Mouse (Mus musculus): ENCODE results near the gene Dcaf4.

The Dcaf4 gene

GRCm38 (mm10) chr12:83496336-83496735 lies 23.9 kb upstream of the Dcaf4 start:
- no peak for DNase-seq (ENCODE audit: low spot score)

- no peak for DNase-seq (ENCODE audit: low spot score)
Measured at GRCm38 (mm10) chr12:83496736-83497135, 23.5 kb upstream of the Dcaf4 start.

- no peak for DNase-seq (ENCODE audit: low spot score)
Measured at GRCm38 (mm10) chr12:83497959-83498358, 22.3 kb upstream of the Dcaf4 start.

GRCm38 (mm10) chr12:83499256-83499655 lies 21.0 kb upstream of the Dcaf4 start:
- DNase-seq (ENCODE audit: low spot score): no peak

GRCm38 (mm10) chr12:83502190-83502589 lies 18.1 kb upstream of the Dcaf4 start:
- no peak for DNase-seq (ENCODE audit: low spot score)

GRCm38 (mm10) chr12:83506543-83506942 lies 13.7 kb upstream of the Dcaf4 start:
- DNase-seq (ENCODE audit: low spot score): no peak

- no peak for DNase-seq (ENCODE audit: low spot score)
Measured at GRCm38 (mm10) chr12:83510586-83510985, 9.7 kb upstream of the Dcaf4 start.

GRCm38 (mm10) chr12:83512783-83513182 lies 7.5 kb upstream of the Dcaf4 start:
- no peak for DNase-seq (ENCODE audit: low spot score)

- no peak for DNase-seq (ENCODE audit: low spot score)
Measured at GRCm38 (mm10) chr12:83513185-83513584, 7.1 kb upstream of the Dcaf4 start.

GRCm38 (mm10) chr12:83514216-83514615 lies 6.0 kb upstream of the Dcaf4 start:
- no peak for DNase-seq (ENCODE audit: low spot score)

- no peak for DNase-seq (ENCODE audit: low spot score)
Measured at GRCm38 (mm10) chr12:83517580-83517979, 2.7 kb upstream of the Dcaf4 start.

- DNase-seq (ENCODE audit: low spot score): no peak
Measured at GRCm38 (mm10) chr12:83521083-83521482, 817 bp downstream of the Dcaf4 start.

GRCm38 (mm10) chr12:83523056-83523455 lies 2.8 kb downstream of the Dcaf4 start:
- no peak for DNase-seq (ENCODE audit: low spot score)

GRCm38 (mm10) chr12:83523892-83524291 lies 3.6 kb downstream of the Dcaf4 start:
- no peak for DNase-seq (ENCODE audit: low spot score)

GRCm38 (mm10) chr12:83524329-83524728 lies 4.1 kb downstream of the Dcaf4 start:
- no peak for DNase-seq (ENCODE audit: low spot score)

- no peak for DNase-seq (ENCODE audit: low spot score)
Measured at GRCm38 (mm10) chr12:83525822-83526544, 5.7 kb downstream of the Dcaf4 start.

GRCm38 (mm10) chr12:83527816-83528215 lies 7.5 kb downstream of the Dcaf4 start:
- DNase-seq (ENCODE audit: low spot score): no peak

- DNase-seq (ENCODE audit: low spot score): no peak
Measured at GRCm38 (mm10) chr12:83528665-83529064, 8.4 kb downstream of the Dcaf4 start.

GRCm38 (mm10) chr12:83531992-83532391 lies 11.7 kb downstream of the Dcaf4 start:
- DNase-seq (ENCODE audit: low spot score): no peak

GRCm38 (mm10) chr12:83532966-83533365 lies 12.7 kb downstream of the Dcaf4 start:
- no peak for DNase-seq (ENCODE audit: low spot score)

- no peak for DNase-seq (ENCODE audit: low spot score)
Measured at GRCm38 (mm10) chr12:83534190-83534589, 13.9 kb downstream of the Dcaf4 start.

GRCm38 (mm10) chr12:83535428-83535827 lies 15.2 kb downstream of the Dcaf4 start:
- no peak for DNase-seq (ENCODE audit: low spot score)

- DNase-seq (ENCODE audit: low spot score): no peak
Measured at GRCm38 (mm10) chr12:83536039-83536438, 15.8 kb downstream of the Dcaf4 start.

- DNase-seq (ENCODE audit: low spot score): no peak
Measured at GRCm38 (mm10) chr12:83543997-83544396, 23.7 kb downstream of the Dcaf4 start.
